Mouse (Mus musculus) spleen, adult 2 months (tissue): ENCODE measurements around the gene Gsc2. TPM values are rescaled to one million over a fixed set of nuclear protein-coding genes. Genes with fewer than 3 reads are reported as not detected.

Experiments
- DNase-seq, 2 experiments: peaks; one replicate each; pipeline versions ENCODE4 v3.0.0 to v3.0.0-alpha.2; 2012 to 2021; ENCODE audit warnings: low spot score in 2 of 2, low read depth in 1 of 2
- H3K27ac ChIP-seq: fragments of 200-500 bp; 2 replicates; pipeline ENCODE4 v1.5.1; 2012; ENCODE audit warnings: low read length, inconsistent platforms; ENCODE audit not compliant: insufficient read depth
- H3K27me3 ChIP-seq: fragments of 200-500 bp; 2 replicates; pipeline ENCODE4 v1.6.1; 2012; ENCODE audit warnings: mild to moderate bottlenecking, moderate library complexity, low read length, inconsistent platforms; ENCODE audit not compliant: control insufficient read depth, insufficient read depth
- H3K36me3 ChIP-seq: fragments of 200-500 bp; 2 replicates; pipeline ENCODE4 v1.6.1; 2012; ENCODE audit warnings: mild to moderate bottlenecking, low read length, inconsistent platforms; ENCODE audit not compliant: control insufficient read depth, insufficient read depth
- H3K4me1 ChIP-seq: fragments of 200-500 bp; 2 replicates; pipeline ENCODE4 v1.6.1; 2011; ENCODE audit warnings: inconsistent platforms; ENCODE audit not compliant: control insufficient read depth, insufficient read depth, insufficient read length
- H3K4me3 ChIP-seq: fragments of 200-500 bp; 2 replicates; pipeline ENCODE4 v1.5.1; 2011; ENCODE audit warnings: mild to moderate bottlenecking, inconsistent platforms; ENCODE audit not compliant: insufficient read depth, insufficient read length; ENCODE audit errors: extremely low read depth
- CTCF ChIP-seq: fragments of 200-500 bp; IDR thresholded peaks from 2 replicates; pipeline ENCODE4 v1.5.1; 2011; ENCODE audit warnings: mild to moderate bottlenecking, inconsistent platforms; ENCODE audit not compliant: insufficient read depth, insufficient read length, insufficient replicate concordance; ENCODE audit errors: extremely low read depth
- POLR2A ChIP-seq: fragments of 200-500 bp; IDR thresholded peaks from 2 replicates; pipeline ENCODE4 v1.6.1; 2011; ENCODE audit warnings: low read depth, low read length, inconsistent platforms
- WGBS: fragments of 180-500 bp; shearing (Covaris S2); methylation state at CpG from one replicate; pipeline ENCODE4 v1.1.7; 2018; 5-methylcytosine and 5-hydroxymethylcytosine counted together
- polyA plus RNA-seq: library from polyadenylated mRNA; depleted of rRNA; stranded (reverse); fragments of >200 nt; gene quantifications from 2 replicates; pipeline ENCODE4 v1.2.3, GENCODE M21; 2012; rRNA removed

The Gsc2 gene
- polyA plus RNA-seq, 1 experiment: not detected

DNA sequence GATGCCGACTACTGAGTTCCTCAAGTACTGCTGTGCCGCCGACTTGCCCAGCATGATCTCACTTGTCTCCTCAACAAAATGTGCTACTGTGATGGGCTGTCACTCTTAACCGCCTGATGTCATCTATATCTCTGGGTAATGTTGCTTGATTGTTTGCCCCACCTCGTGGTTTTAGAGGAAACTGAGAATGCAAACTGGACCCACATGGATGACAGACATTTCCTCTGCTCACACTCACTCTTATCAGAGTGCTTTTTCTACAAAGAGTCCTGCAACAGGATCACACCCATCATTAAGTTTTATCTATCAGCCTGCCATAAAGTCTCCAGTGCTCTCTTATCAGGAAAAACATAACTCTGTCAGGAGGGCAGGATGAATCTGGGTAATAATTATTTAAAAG, 43.6 kb downstream of the Gsc2 start:
- Histone ChIP-seq H3K4me3 (no peak overlapping the region), H3K27ac (no peak overlapping the region), H3K4me1 (no peaks in the 10 kb centered on the region), H3K27me3 (no peaks in the 10 kb centered on the region), H3K36me3 (peaks cover 10% of the 10 kb centered on the region)
- DNase-seq: no peak
- TF ChIP-seq POLR2A (no peak), CTCF (no peak)
- WGBS: 79% methylated on average over 5 of the region's 5 CpGs

DNA sequence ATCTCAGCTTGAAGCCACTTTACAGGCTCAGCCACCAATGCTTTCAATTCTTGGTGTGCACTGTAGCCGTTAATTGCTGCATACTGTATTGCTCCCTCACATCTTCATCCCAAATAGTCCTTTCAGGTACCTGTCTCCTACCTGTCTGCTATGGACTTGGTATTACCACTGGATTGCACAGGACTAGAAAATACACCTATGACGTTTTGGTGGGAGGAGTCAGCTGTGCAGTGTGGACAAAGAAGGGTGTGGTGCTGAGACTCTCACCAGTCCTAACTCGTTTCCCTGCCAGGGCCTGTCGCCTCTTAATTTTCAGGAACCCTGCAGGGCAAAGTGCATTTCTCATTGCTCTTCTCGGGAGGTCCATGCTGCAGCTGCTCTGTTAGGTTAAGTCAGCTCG, 49.1 kb downstream of the Gsc2 start:
- Histone ChIP-seq H3K36me3 (peaks cover 3% of the 10 kb centered on the region; the same call in 1 of the 2 replicates), H3K27ac (no peak overlapping the region), H3K4me3 (no peak overlapping the region), H3K4me1 (no peaks in the 10 kb centered on the region), H3K27me3 (no peaks in the 10 kb centered on the region)
- no peak for DNase-seq
- 77% methylated on average over 6 of the region's 6 CpGs for WGBS
- no peak for TF ChIP-seq POLR2A
- no peak for TF ChIP-seq CTCF

DNA sequence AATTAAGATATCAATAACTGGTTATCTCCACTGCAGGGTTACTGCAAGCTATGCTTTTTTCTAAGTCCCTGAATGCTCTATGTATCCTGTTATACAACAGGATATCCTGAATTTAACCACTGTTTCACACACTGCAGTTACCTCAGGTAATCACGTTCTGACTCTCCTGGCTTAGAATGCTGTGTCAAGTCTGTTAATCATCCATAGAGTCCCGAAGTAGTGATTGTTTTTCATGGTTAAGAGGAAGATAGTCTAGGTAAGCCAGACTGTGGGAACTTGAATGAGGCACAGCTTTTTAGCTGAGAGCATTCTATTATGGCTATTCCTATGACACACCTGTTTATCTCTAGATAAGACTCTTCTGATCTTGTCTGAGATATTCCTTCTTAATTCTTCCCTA, 49.6 kb downstream of the Gsc2 start:
- H3K4me1 ChIP-seq: no peaks in the 10 kb centered on the region
- H3K36me3 ChIP-seq: peaks cover 4% of the 10 kb centered on the region; the same call in 1 of the 2 replicates
- H3K27ac ChIP-seq: no peak overlapping the region
- DNase-seq: no peak
- no peaks in the 10 kb centered on the region for H3K27me3 ChIP-seq
- 30% methylated on average over 2 of the region's 2 CpGs for WGBS
- TF ChIP-seq CTCF (no peak), POLR2A (no peak)
- no peak overlapping the region for H3K4me3 ChIP-seq

Other genes with a start within 250 kb of the Gsc2 start
- gene Med15, start 182.2 kb downstream of the Gsc2 start, polyA plus RNA-seq: 110 and 117 TPM in 2 replicates
- gene Klhl22, start 155.4 kb downstream of the Gsc2 start, polyA plus RNA-seq: 20.0 and 25.5 TPM in 2 replicates
- 27.6 and 40.8 TPM in 2 replicates for gene Scarf2, start 117.8 kb downstream of the Gsc2 start, polyA plus RNA-seq
- gene B830017H08Rik, start 81.9 kb downstream of the Gsc2 start, polyA plus RNA-seq: not detected in 2 replicates
- gene Car15, start 76.7 kb downstream of the Gsc2 start, polyA plus RNA-seq: 10.0 and 11.2 TPM in 2 replicates
- gene Gm20518, start 23.4 kb downstream of the Gsc2 start, polyA plus RNA-seq: 1.4 and 1.7 TPM in 2 replicates
- gene Tssk1, start 20.8 kb downstream of the Gsc2 start, polyA plus RNA-seq: 0.04 TPM in 1 of 2 replicates, not detected in the other
- gene Dgcr2, start 16.5 kb downstream of the Gsc2 start, polyA plus RNA-seq: 57.7 and 85.0 TPM in 2 replicates
- not detected in 2 replicates for gene Tssk2, start 16.4 kb downstream of the Gsc2 start, polyA plus RNA-seq
- gene Ess2, start 3.7 kb downstream of the Gsc2 start, polyA plus RNA-seq: 19.3 and 22.7 TPM in 2 replicates
- 46.1 and 59.0 TPM in 2 replicates for gene Slc25a1, start 13.2 kb upstream of the Gsc2 start, polyA plus RNA-seq
- not detected in 2 replicates for gene Vpreb2, start 65.4 kb upstream of the Gsc2 start, polyA plus RNA-seq
- 17.6 and 20.3 TPM in 2 replicates for gene Dgcr6, start 137.8 kb upstream of the Gsc2 start, polyA plus RNA-seq
- 11.3 and 13.1 TPM in 2 replicates for gene Prodh, start 175.1 kb upstream of the Gsc2 start, polyA plus RNA-seq
- 10.2 and 10.9 TPM in 2 replicates for gene Rtn4r, start 212.6 kb upstream of the Gsc2 start, polyA plus RNA-seq